Mouse (Mus musculus) heart, embryonic 12.5 days (tissue): ENCODE data around the gene Spon1. TPM values are rescaled to one million over a fixed set of nuclear protein-coding genes. Genes with fewer than 3 reads are reported as not detected.

Experiments used
- ATAC-seq: fragments of 200-750 bp; cut with Nextera tagmentation; 2 replicates; pipeline ENCODE4 v1.8.0; 2017; ENCODE audit warnings: moderate TSS enrichment, moderate library complexity; ENCODE audit not compliant: insufficient number of reproducible peaks, low FRiP score
- H3K27ac ChIP-seq: fragments of 300-500 bp; sonication (generic); 2 replicates; pipeline ENCODE4 v1.5.1; 2016; ENCODE audit warnings: mild to moderate bottlenecking, moderate library complexity; ENCODE audit not compliant: poor library complexity, severe bottlenecking
- H3K27me3 ChIP-seq: fragments of 300-500 bp; sonication (generic); replicated peaks from 2 replicates; pipeline ENCODE4 v1.6.1; 2016; ENCODE audit warnings: mild to moderate bottlenecking, moderate library complexity
- H3K36me3 ChIP-seq: fragments of 300-500 bp; sonication (generic); 2 replicates; pipeline ENCODE4 v1.6.1; 2016; ENCODE audit warnings: mild to moderate bottlenecking, moderate library complexity
- H3K4me1 ChIP-seq: fragments of 300-500 bp; sonication (generic); replicated peaks from 2 replicates; pipeline ENCODE4 v1.6.1; 2016; ENCODE audit warnings: mild to moderate bottlenecking
- H3K4me2 ChIP-seq: fragments of 300-500 bp; sonication (generic); 2 replicates; pipeline ENCODE4 v1.6.1; 2016; ENCODE audit warnings: mild to moderate bottlenecking, moderate library complexity
- H3K4me3 ChIP-seq: fragments of 300-500 bp; sonication (generic); 2 replicates; pipeline ENCODE4 v1.5.1; 2016; ENCODE audit warnings: mild to moderate bottlenecking
- H3K9ac ChIP-seq: fragments of 300-500 bp; sonication (generic); 2 replicates; pipeline ENCODE4 v1.6.1; 2016; ENCODE audit warnings: mild to moderate bottlenecking, moderate library complexity
- H3K9me3 ChIP-seq: fragments of 300-500 bp; sonication (generic); replicated peaks from 2 replicates; pipeline ENCODE4 v1.6.1; 2016; ENCODE audit warnings: mild to moderate bottlenecking, moderate library complexity
- WGBS: fragments of 180-500 bp; shearing (Covaris S2); methylation state at CpG from one replicate; pipeline ENCODE4 v1.1.7; 2016; 5-methylcytosine and 5-hydroxymethylcytosine counted together
- polyA plus RNA-seq: library from polyadenylated mRNA; unstranded; fragments of >200 nt; fragmentation: Nextera tagmentation; extraction: Ambion mirVana; gene quantifications from 2 replicates; pipeline ENCODE4 v1.2.1, GENCODE M21; 2016

Spon1 gene
- polyA plus RNA-seq, 1 experiment from 2014 or later = 99.8 TPM

- H3K9me3 ChIP-seq = no peaks in the 10 kb centered on the region
- no peak overlapping the region for H3K4me2 ChIP-seq
- H3K36me3 ChIP-seq = peaks cover 25% of the 10 kb centered on the region
- peaks cover 23% of the 10 kb centered on the region for H3K4me1 ChIP-seq
- 91% methylated on average over 6 of the region's 6 CpGs for WGBS
- H3K9ac ChIP-seq = no peak overlapping the region
- no peak for ATAC-seq
- H3K27me3 ChIP-seq = no peaks in the 10 kb centered on the region
- H3K4me3 ChIP-seq = no peak overlapping the region
- no peak overlapping the region for H3K27ac ChIP-seq
These were observed 294.6 kb downstream of the Spon1 start for GRCm38 (mm10) chr7:114060445-114060844.

GRCm38 (mm10) chr7:114062451-114062850 lies 296.7 kb downstream of the Spon1 start:
- Histone ChIP-seq H3K4me2 (no peak overlapping the region), H3K4me3 (no peak overlapping the region), H3K4me1 (peaks cover 38% of the 10 kb centered on the region), H3K36me3 (peaks cover 11% of the 10 kb centered on the region), H3K9ac (no peak overlapping the region), H3K27ac (no peak overlapping the region), H3K27me3 (no peaks in the 10 kb centered on the region), H3K9me3 (no peaks in the 10 kb centered on the region)
- WGBS = 64% methylated on average over 1 of the region's 1 CpGs
- ATAC-seq = no peak

- Histone ChIP-seq H3K4me3 (no peak overlapping the region), H3K9ac (peak overlapping the region; percentile 17; the same call in 1 of the 2 replicates), H3K36me3 (0 out of 2 replicates have a peak, but pooled peaks cover 4% of the 10 kb centered on the region), H3K4me1 (peaks cover 38% of the 10 kb centered on the region), H3K9me3 (no peaks in the 10 kb centered on the region), H3K27me3 (no peaks in the 10 kb centered on the region), H3K4me2 (0 out of 2 replicates have a peak overlapping the region, but pooled peaks have one; percentile 16), H3K27ac (peak overlapping the region; percentile 29)
- ATAC-seq = no peak
- WGBS = 21% methylated on average over 8 of the region's 8 CpGs
These were observed 297.7 kb downstream of the Spon1 start for GRCm38 (mm10) chr7:114063534-114063933.

GRCm38 (mm10) chr7:114063966-114064365 lies 298.2 kb downstream of the Spon1 start:
- H3K9ac ChIP-seq = peak overlapping the region; percentile 17; the same call in 1 of the 2 replicates
- H3K4me2 ChIP-seq = 0 out of 2 replicates have a peak overlapping the region, but pooled peaks have one; percentile 16
- 0 out of 2 replicates have a peak, but pooled peaks cover 4% of the 10 kb centered on the region for H3K36me3 ChIP-seq
- H3K27me3 ChIP-seq = no peaks in the 10 kb centered on the region
- H3K4me3 ChIP-seq = no peak overlapping the region
- H3K9me3 ChIP-seq = no peaks in the 10 kb centered on the region
- ATAC-seq = no peak
- H3K27ac ChIP-seq = peak overlapping the region; percentile 29
- peaks cover 38% of the 10 kb centered on the region for H3K4me1 ChIP-seq
- WGBS = 63% methylated on average over 6 of the region's 6 CpGs

- H3K4me3 ChIP-seq = no peak overlapping the region
- no peaks in the 10 kb centered on the region for H3K36me3 ChIP-seq
- peak overlapping the region; percentile 82 for H3K27ac ChIP-seq
- no peaks in the 10 kb centered on the region for H3K27me3 ChIP-seq
- H3K4me2 ChIP-seq = peak overlapping the region; percentile 64; the same call in 1 of the 2 replicates
- H3K9me3 ChIP-seq = no peaks in the 10 kb centered on the region
- 24% methylated on average over 11 of the region's 11 CpGs for WGBS
- ATAC-seq = peak; percentile 53; the same call in 1 of the 2 replicates
- peak overlapping the region; percentile 35; the same call in 1 of the 2 replicates for H3K9ac ChIP-seq
- H3K4me1 ChIP-seq = peaks cover 46% of the 10 kb centered on the region
These were observed 299.8 kb downstream of the Spon1 start for GRCm38 (mm10) chr7:114065407-114066185.

GRCm38 (mm10) chr7:114066529-114067178 lies 300.9 kb downstream of the Spon1 start:
- Histone ChIP-seq H3K4me2 (peak overlapping the region; percentile 64), H3K27ac (peak overlapping the region; percentile 82), H3K9ac (no peak overlapping the region), H3K36me3 (no peaks in the 10 kb centered on the region), H3K9me3 (no peaks in the 10 kb centered on the region), H3K27me3 (no peaks in the 10 kb centered on the region), H3K4me1 (peaks cover 55% of the 10 kb centered on the region), H3K4me3 (peak overlapping the region; percentile 25)
- ATAC-seq = peak; percentile 72
- WGBS = 7% methylated on average over 14 of the region's 14 CpGs

- H3K36me3 ChIP-seq = no peaks in the 10 kb centered on the region
- peaks cover 60% of the 10 kb centered on the region for H3K4me1 ChIP-seq
- no peak for ATAC-seq
These were observed 303.2 kb downstream of the Spon1 start for GRCm38 (mm10) chr7:114068956-114069533.

GRCm38 (mm10) chr7:114069726-114070457 lies 304.1 kb downstream of the Spon1 start:
- H3K4me2 ChIP-seq = no peak overlapping the region
- H3K4me3 ChIP-seq = no peak overlapping the region
- H3K27me3 ChIP-seq = no peaks in the 10 kb centered on the region
- H3K9ac ChIP-seq = no peak overlapping the region
- H3K36me3 ChIP-seq = no peaks in the 10 kb centered on the region
- ATAC-seq = no peak
- 79% methylated on average over 11 of the region's 11 CpGs for WGBS
- H3K27ac ChIP-seq = no peak overlapping the region
- H3K4me1 ChIP-seq = peaks cover 53% of the 10 kb centered on the region
- H3K9me3 ChIP-seq = no peaks in the 10 kb centered on the region

More at GRCm38 (mm10) chr7:114068956-114069533, 303.2 kb downstream of the Spon1 start:
- H3K27ac ChIP-seq = no peak overlapping the region
- H3K27me3 ChIP-seq = no peaks in the 10 kb centered on the region
- no peaks in the 10 kb centered on the region for H3K9me3 ChIP-seq
- H3K9ac ChIP-seq = no peak overlapping the region
- no peak overlapping the region for H3K4me3 ChIP-seq
- WGBS = 82% methylated on average over 11 of the region's 11 CpGs
- H3K4me2 ChIP-seq = no peak overlapping the region

GRCm38 (mm10) chr7:114070458-114070840 lies 304.7 kb downstream of the Spon1 start:
- Histone ChIP-seq H3K36me3 (no peaks in the 10 kb centered on the region), H3K4me1 (peaks cover 48% of the 10 kb centered on the region), H3K9ac (no peak overlapping the region), H3K9me3 (no peaks in the 10 kb centered on the region), H3K4me3 (no peak overlapping the region), H3K27me3 (no peaks in the 10 kb centered on the region), H3K4me2 (no peak overlapping the region), H3K27ac (no peak overlapping the region)
- ATAC-seq = no peak
- 74% methylated on average over 3 of the region's 3 CpGs for WGBS

- WGBS = 79% methylated on average over 5 of the region's 5 CpGs
- no peaks in the 10 kb centered on the region for H3K27me3 ChIP-seq
- no peaks in the 10 kb centered on the region for H3K9me3 ChIP-seq
- no peak overlapping the region for H3K4me3 ChIP-seq
- 0 out of 2 replicates have a peak, but pooled peaks cover 3% of the 10 kb centered on the region for H3K36me3 ChIP-seq
- peak overlapping the region; percentile 70 for H3K27ac ChIP-seq
- H3K4me2 ChIP-seq = peak overlapping the region; percentile 49; the same call in 1 of the 2 replicates
- no peak for ATAC-seq
- H3K9ac ChIP-seq = 0 out of 2 replicates have a peak overlapping the region, but pooled peaks have one; percentile 28
- peaks cover 38% of the 10 kb centered on the region for H3K4me1 ChIP-seq
These were observed 305.6 kb downstream of the Spon1 start for GRCm38 (mm10) chr7:114071395-114071794.
